9 mouse cellular contexts compared by ENCODE assay signal in genomic region chr13:23299276-23299998, GRCm38 (mm10). TPM values are rescaled to one million over a fixed set of nuclear protein-coding genes. Genes with fewer than 3 reads are reported as not detected.
A peak's percentile ranks its signal among the peaks of the same experiment; 100 is the strongest.
DNase-seq lines count a peak whose midpoint lies in the region; ATAC-seq and TF ChIP-seq lines count a peak whose summit lies in the region.
"Had no signal": no experiment of that assay in that cellular context is flagged by ENCODE, and none has a peak within 500 bp of the region (broad histone marks: within the 10 kb centered on the region; RNA-seq: fewer than 3 reads in every experiment).

No protein-coding gene starts in this region.

- no peaks in the 10 kb centered on the region for H3K36me3 ChIP-seq in hindbrain, embryonic 14.5 days (replicated peaks; ENCODE audit: control insufficient read depth, insufficient read depth)
- H3K36me3 ChIP-seq in midbrain, embryonic 13.5 days, result no peaks in the 10 kb centered on the region

- peak overlapping the region; percentile 54 for H3K4me2 ChIP-seq in hindbrain, embryonic 14.5 days (replicated peaks)
- peak overlapping the region; percentile 55 for H3K4me2 ChIP-seq in midbrain, embryonic 13.5 days (replicated peaks)

- in situ Hi-C loops in Patski (cut with MboI; ENCODE audit: low pct_unique_long_range_greater_than_20kb), result loop anchor here (10.0 kb wide), 1 partner anchor 215 kb away; no protein-coding TSS in a partner anchor

- H3K27ac ChIP-seq in hindbrain, embryonic 14.5 days, result no peak overlapping the region
- no peak overlapping the region for H3K27ac ChIP-seq in midbrain, embryonic 13.5 days

- TF ChIP-seq CTCF in Patski (IDR thresholded peaks at IDR 0.05), result no peak

- peak; percentile 71 for ATAC-seq in Patski
- peak; percentile 46; the same call in 1 of the 2 replicates for ATAC-seq in hindbrain, embryonic 14.5 days (ENCODE audit: low FRiP score)
- ATAC-seq in midbrain, embryonic 13.5 days, result peak; percentile 50

- no peaks in the 10 kb centered on the region for H3K4me1 ChIP-seq in hindbrain, embryonic 14.5 days (replicated peaks; ENCODE audit: control insufficient read depth, insufficient read depth, low read length)
- H3K4me1 ChIP-seq in midbrain, embryonic 13.5 days (replicated peaks), result peaks cover 9% of the 10 kb centered on the region; the same call in 1 of the 2 replicates

- DNase-seq in heart, adult 11 months, result peak; percentile 65
- no peak for DNase-seq in heart, postnatal 14 days
- DNase-seq in Patski (ENCODE audit: low read depth, low spot score) (no peak), adipocyte (ENCODE audit: low spot score) (no peak)
- DNase-seq in hindbrain, embryonic 14.5 days (ENCODE audit: low spot score), result peak; percentile 27
- no peak for DNase-seq in gastrocnemius, postnatal 36 days
- DNase-seq in frontal cortex, postnatal 36 days (ENCODE audit: low spot score in 2 of 2), result no peak

- H3K9me3 ChIP-seq in hindbrain, embryonic 14.5 days (ENCODE audit: control insufficient read depth, low read length), result no peaks in the 10 kb centered on the region
- no peaks in the 10 kb centered on the region for H3K9me3 ChIP-seq in midbrain, embryonic 13.5 days

- peak overlapping the region; percentile 45 for H3K9ac ChIP-seq in hindbrain, embryonic 14.5 days
- no peak overlapping the region; the same call in 1 of the 2 replicates for H3K9ac ChIP-seq in midbrain, embryonic 13.5 days (replicated peaks)

- peak overlapping the region; percentile 38 for H3K4me3 ChIP-seq in hindbrain, embryonic 14.5 days (replicated peaks; ENCODE audit: low read length)
- H3K4me3 ChIP-seq in midbrain, embryonic 13.5 days (replicated peaks), result peak overlapping the region; percentile 42

- 1% methylated on average over 22 of the region's 22 CpGs for WGBS in hindbrain, embryonic 14.5 days
- 1% methylated on average over 22 of the region's 22 CpGs for WGBS in midbrain, embryonic 13.5 days

- intact Hi-C loops in heart, postnatal 14 days (cut with DNase I), result loop anchor here (5.0 kb wide), 1 partner anchor 103 kb away; no protein-coding TSS in a partner anchor
- intact Hi-C loops in gastrocnemius, postnatal 36 days (cut with DNase I), result loop anchor here (5.0 kb wide), 1 partner anchor 108 kb away; no protein-coding TSS in a partner anchor

- POLR2A ChIA-PET in Patski (lab: Charles Lee), result no interaction called here

- CTCF ChIA-PET in Patski (lab: Charles Lee), result interaction anchor here (1.2 to 1.6 kb wide), 2 partner anchors 12 to 101 kb away, joined by 3 read pairs; no protein-coding TSS in a partner anchor

- H3K27me3 ChIP-seq in Patski, result no peaks in the 10 kb centered on the region
- H3K27me3 ChIP-seq in hindbrain, embryonic 14.5 days (ENCODE audit: control insufficient read depth, insufficient read depth, low read length), result peaks cover 44% of the 10 kb centered on the region
- H3K27me3 ChIP-seq in midbrain, embryonic 13.5 days, result peaks cover 32% of the 10 kb centered on the region

RNA-seq across cellular contexts. Expression of gene Vmn1r223, which starts 52.5 kb away (rescaled TPM):
- total RNA-seq in heart, postnatal 14 days (2021), result not detected
- not detected for polyA plus RNA-seq in Patski (2021)
- polyA plus RNA-seq in hindbrain, embryonic 14.5 days (2014; fragmentation: Nextera tagmentation; extraction: Ambion mirVana), result not detected in 2 replicates
- polyA plus RNA-seq in midbrain, embryonic 13.5 days (2015; fragmentation: Nextera tagmentation; extraction: Ambion mirVana), result not detected in 2 replicates
- total RNA-seq in gastrocnemius, postnatal 36 days (2021), result not detected
- total RNA-seq: layer of hippocampus, postnatal 14 days had no signal

Comparison
In these comparisons a context has a peak if more than half of its experiments do, and no peak if none do; other contexts are left out.
1. DNase-seq: peak in heart, adult 11 months (single experiment) and hindbrain, embryonic 14.5 days (single experiment); none in heart, postnatal 14 days (0 of 2), Patski (single experiment), gastrocnemius, postnatal 36 days (0 of 2), frontal cortex, postnatal 36 days (0 of 2) and adipocyte (single experiment).
2. Peak in every context shown above with its lines, with median percentiles within 50 percentile points of each other: ATAC-seq.